8 mouse cellular contexts compared by ENCODE assay signal in the genomic region with DNA sequence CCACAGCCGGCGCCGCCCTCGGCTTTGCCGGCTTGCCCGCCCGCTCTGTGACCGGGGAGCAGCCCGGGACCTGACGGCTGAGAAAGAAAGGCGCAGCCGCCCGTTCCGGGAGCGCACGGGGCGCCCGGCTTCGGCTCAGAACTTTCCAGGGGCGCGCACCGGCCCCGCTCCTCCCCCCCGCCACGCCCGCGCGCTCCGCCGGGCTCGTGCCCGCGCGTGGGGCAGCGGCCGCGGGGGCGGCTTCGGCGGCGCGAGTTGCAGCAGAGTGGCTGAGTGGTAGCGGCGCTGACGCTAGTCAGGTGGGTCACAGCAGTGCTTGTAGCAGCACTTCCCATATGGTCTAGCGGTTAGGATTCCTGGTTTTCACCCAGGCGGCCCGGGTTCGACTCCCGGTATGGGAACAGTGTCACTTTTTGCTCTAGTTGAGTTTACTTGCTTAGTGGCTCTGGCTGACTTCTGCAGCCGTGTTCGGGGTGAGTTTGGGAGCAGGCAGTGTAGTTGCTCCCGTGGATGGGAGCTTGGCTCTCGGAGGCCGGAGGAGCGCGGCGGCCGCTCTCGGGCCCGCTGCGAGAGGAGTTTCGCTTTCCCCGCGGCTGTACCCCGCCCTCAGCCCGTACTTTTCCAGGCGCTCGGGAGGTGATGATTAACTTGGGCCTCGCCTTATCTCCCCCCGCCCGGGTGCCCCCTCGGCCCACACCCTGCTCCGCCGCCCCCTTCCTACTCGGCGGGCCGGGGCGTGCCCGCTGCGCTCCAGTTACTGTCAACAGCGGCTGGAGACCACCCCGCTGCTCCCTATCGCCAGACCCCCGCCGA. TPM values are rescaled to one million over a fixed set of nuclear protein-coding genes. Genes with fewer than 3 reads are reported as not detected.
DNase-seq lines count a peak whose midpoint lies in the region; ATAC-seq and TF ChIP-seq lines count a peak whose summit lies in the region.

A gene (minus strand): TSS at position 182 of the 813 bp plus-strand sequence.

- TF ChIP-seq CTCF in stomach, postnatal 0 days (IDR thresholded peaks at IDR 0.05; ENCODE audit: low read depth): no peak

- no peaks in the 10 kb centered on the region for H3K9me3 ChIP-seq in forebrain, embryonic 13.5 days (replicated peaks)
- H3K9me3 ChIP-seq in liver, embryonic 16.5 days (replicated peaks; ENCODE audit: control insufficient read depth, low read length): no peaks in the 10 kb centered on the region
- no peaks in the 10 kb centered on the region for H3K9me3 ChIP-seq in neural tube, embryonic 12.5 days
- no peaks in the 10 kb centered on the region for H3K9me3 ChIP-seq in stomach, postnatal 0 days (ENCODE audit: control insufficient read depth, low read length)

- peak; percentile 83 for ATAC-seq in cerebellum, adult (ENCODE audit: insufficient number of reproducible peaks, low FRiP score, low TSS enrichment)
- ATAC-seq in forebrain, embryonic 13.5 days: peak; percentile 95
- ATAC-seq in liver, embryonic 16.5 days (ENCODE audit: low read depth): peak; percentile 82
- ATAC-seq in neural tube, embryonic 12.5 days (ENCODE audit: low FRiP score, low read depth): peak; percentile 94
- ATAC-seq in stomach, postnatal 0 days (ENCODE audit: low FRiP score, low TSS enrichment): peak; percentile 88

- DNase-seq in ES-CJ7 (ENCODE audit: low read depth, low spot score): peak; percentile 94
- peak; percentile 95 for DNase-seq in heart, postnatal 10 days
- DNase-seq in kidney, postnatal 4 days: peak; percentile 94 to 95
- DNase-seq in stomach, postnatal 0 days (ENCODE audit: low spot score): peak; percentile 93

- no peak for TF ChIP-seq EP300 in stomach, postnatal 0 days (optimal IDR thresholded peaks at IDR 0.05)

- WGBS in forebrain, embryonic 13.5 days: under 1% methylated on average over 69 of the region's 86 CpGs
- under 1% methylated on average over 77 of the region's 86 CpGs for WGBS in liver, embryonic 16.5 days (ENCODE audit: insufficient replicate concordance)
- WGBS in neural tube, embryonic 12.5 days: under 1% methylated on average over 78 of the region's 86 CpGs
- WGBS in stomach, postnatal 0 days: 1% methylated on average over 73 of the region's 86 CpGs

- H3K4me1 ChIP-seq in forebrain, embryonic 13.5 days: peaks cover 37% of the 10 kb centered on the region
- peaks cover 44% of the 10 kb centered on the region for H3K4me1 ChIP-seq in liver, embryonic 16.5 days (ENCODE audit: control insufficient read depth, low read depth, low read length)
- peaks cover 27% of the 10 kb centered on the region for H3K4me1 ChIP-seq in neural tube, embryonic 12.5 days
- peaks cover 8% of the 10 kb centered on the region; the same call in 1 of the 2 replicates for H3K4me1 ChIP-seq in stomach, postnatal 0 days (replicated peaks; ENCODE audit: control insufficient read depth, insufficient read depth)

- peak within 1 kb of the TSS; percentile 66 for H3K4me2 ChIP-seq in forebrain, embryonic 13.5 days
- H3K4me2 ChIP-seq in liver, embryonic 16.5 days (ENCODE audit: low read depth, low read length): peak within 1 kb of the TSS; percentile 74
- peak within 1 kb of the TSS; percentile 62 for H3K4me2 ChIP-seq in neural tube, embryonic 12.5 days (replicated peaks)
- peak within 1 kb of the TSS; percentile 78 for H3K4me2 ChIP-seq in stomach, postnatal 0 days (replicated peaks; ENCODE audit: low read depth)

- H3K36me3 ChIP-seq in forebrain, embryonic 13.5 days (ENCODE audit: poor library complexity, severe bottlenecking): peaks cover 13% of the 10 kb centered on the region
- peaks cover 7% of the 10 kb centered on the region for H3K36me3 ChIP-seq in liver, embryonic 16.5 days (ENCODE audit: control insufficient read depth, insufficient read depth)
- H3K36me3 ChIP-seq in neural tube, embryonic 12.5 days: peaks cover 8% of the 10 kb centered on the region
- peaks cover 3% of the 10 kb centered on the region; the same call in 1 of the 2 replicates for H3K36me3 ChIP-seq in stomach, postnatal 0 days (ENCODE audit: control insufficient read depth, insufficient read depth, low read length)

- H3K4me3 ChIP-seq in forebrain, embryonic 13.5 days: peak within 1 kb of the TSS; percentile 83
- H3K4me3 ChIP-seq in liver, embryonic 16.5 days (ENCODE audit: low read depth, low read length): peak within 1 kb of the TSS; percentile 99
- H3K4me3 ChIP-seq in neural tube, embryonic 12.5 days: peak within 1 kb of the TSS; percentile 90
- peak within 1 kb of the TSS; percentile 100 for H3K4me3 ChIP-seq in stomach, postnatal 0 days (ENCODE audit: low read depth, low read length)

- peaks cover 2% of the 10 kb centered on the region; the same call in 1 of the 2 replicates for H3K27me3 ChIP-seq in forebrain, embryonic 13.5 days
- H3K27me3 ChIP-seq in liver, embryonic 16.5 days (ENCODE audit: control insufficient read depth, insufficient read depth, low read depth, low read length): no peaks in the 10 kb centered on the region
- H3K27me3 ChIP-seq in neural tube, embryonic 12.5 days (replicated peaks): 0 out of 2 replicates have a peak, but pooled peaks cover 3% of the 10 kb centered on the region
- no peaks in the 10 kb centered on the region for H3K27me3 ChIP-seq in stomach, postnatal 0 days (ENCODE audit: control insufficient read depth, insufficient read depth, low read length)

- peak within 1 kb of the TSS; percentile 97 for H3K9ac ChIP-seq in forebrain, embryonic 13.5 days
- peak within 1 kb of the TSS; percentile 100 for H3K9ac ChIP-seq in liver, embryonic 16.5 days (ENCODE audit: low read depth, low read length)
- peak within 1 kb of the TSS; percentile 95 for H3K9ac ChIP-seq in neural tube, embryonic 12.5 days
- peak within 1 kb of the TSS; percentile 99 for H3K9ac ChIP-seq in stomach, postnatal 0 days (ENCODE audit: low read length)

- peak within 1 kb of the TSS; percentile 100 for H3K27ac ChIP-seq in forebrain, embryonic 13.5 days
- H3K27ac ChIP-seq in liver, embryonic 16.5 days (ENCODE audit: low read length): peak within 1 kb of the TSS; percentile 100
- peak within 1 kb of the TSS; percentile 100 for H3K27ac ChIP-seq in neural tube, embryonic 12.5 days
- peak within 1 kb of the TSS; percentile 100 for H3K27ac ChIP-seq in stomach, postnatal 0 days (replicated peaks)

- intact Hi-C loops in heart, postnatal 10 days (cut with DNase I): loop anchor here (2.0 to 10.0 kb wide), 2 partner anchors 53 to 105 kb away; a partner anchor contains a TSS

RNA-seq across cellular contexts. Expression of the gene that starts here (rescaled TPM):
- polyA plus RNA-seq in forebrain, embryonic 13.5 days (2015; fragmentation: Nextera tagmentation; extraction: Ambion mirVana): 48.8 and 51.4 TPM in 2 replicates
- total RNA-seq in heart, postnatal 10 days (2021): 10 to 100 TPM; 22.8 to 24.8 TPM
- polyA plus RNA-seq in liver, embryonic 16.5 days (2015; fragmentation: Nextera tagmentation; extraction: Ambion mirVana): 13.0 and 13.1 TPM in 2 replicates
- polyA plus RNA-seq in neural tube, embryonic 12.5 days (2016; fragmentation: Nextera tagmentation; extraction: Ambion mirVana): 49.4 and 53.3 TPM in 2 replicates
- 28.8 and 31.0 TPM in 2 replicates for polyA plus RNA-seq in stomach, postnatal 0 days (2015; fragmentation: Nextera tagmentation; extraction: Ambion mirVana)

Comparison
In these comparisons a context has a peak if more than half of its experiments do, and no peak if none do; other contexts are left out.
1. Peak in every context shown above with its lines: DNase-seq, ATAC-seq, H3K4me3 ChIP-seq and H3K27ac ChIP-seq.